Mouse (Mus musculus): Measurements from ENCODE around the gene Zc3h13.

Gene Zc3h13

GRCm38 (mm10) chr14:75323354-75323753, 39.2 kb downstream of the Zc3h13 start:
- no peak for DNase-seq (ENCODE audit: low spot score)

- DNase-seq (ENCODE audit: low spot score) = no peak
Measured at GRCm38 (mm10) chr14:75328062-75328461, 43.9 kb downstream of the Zc3h13 start.

GRCm38 (mm10) chr14:75330621-75331020, 46.4 kb downstream of the Zc3h13 start:
- DNase-seq (ENCODE audit: low spot score) = no peak

- DNase-seq (ENCODE audit: low spot score) = no peak
Measured at GRCm38 (mm10) chr14:75334321-75334720, 50.1 kb downstream of the Zc3h13 start.

DNA sequence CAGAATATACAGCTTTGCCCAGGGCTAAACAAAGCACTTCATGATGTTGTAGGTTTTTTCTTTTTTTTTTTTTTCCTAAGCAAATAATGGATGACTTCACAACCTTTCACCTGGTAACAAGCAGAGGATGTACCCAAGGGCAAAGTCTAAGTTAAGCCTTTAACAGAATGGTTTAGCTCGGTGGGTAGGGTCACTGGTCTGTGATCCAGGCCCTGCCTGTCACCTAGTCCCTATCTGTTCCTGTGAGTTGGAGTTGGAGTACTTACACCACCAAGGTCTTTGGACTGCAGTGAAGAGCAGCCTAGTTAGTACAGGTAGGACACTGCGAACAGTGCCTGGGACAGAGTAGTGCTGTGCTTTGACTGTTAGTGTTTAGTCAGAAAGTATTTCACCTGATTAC, 53.7 kb downstream of the Zc3h13 start:
- no peak for DNase-seq (ENCODE audit: low spot score)

GRCm38 (mm10) chr14:75346041-75346440, 61.9 kb downstream of the Zc3h13 start:
- no peak for DNase-seq (ENCODE audit: low spot score)

DNA sequence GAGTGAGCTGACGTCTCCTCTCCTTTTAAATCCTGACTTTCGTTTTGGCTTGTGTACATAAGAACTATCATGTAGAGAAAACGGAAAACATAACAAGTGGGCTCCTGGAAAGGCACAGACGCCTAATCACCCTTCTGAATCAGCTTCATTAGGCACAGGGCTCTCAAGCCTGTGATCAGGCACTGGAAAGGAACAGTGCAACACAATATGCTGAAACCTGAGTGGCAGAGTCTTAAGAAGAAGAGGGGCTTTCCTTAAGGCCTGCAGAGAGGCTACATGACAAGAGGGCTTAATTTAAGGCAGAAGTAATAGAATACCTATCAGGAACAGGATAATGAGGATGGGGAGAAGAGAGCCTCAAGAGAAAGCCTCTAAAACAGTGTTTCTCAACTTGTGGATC, 67.5 kb downstream of the Zc3h13 start:
- no peak for DNase-seq (ENCODE audit: low spot score)

GRCm38 (mm10) chr14:75363316-75363715, 79.1 kb downstream of the Zc3h13 start:
- no peak for DNase-seq (ENCODE audit: low spot score)

DNA sequence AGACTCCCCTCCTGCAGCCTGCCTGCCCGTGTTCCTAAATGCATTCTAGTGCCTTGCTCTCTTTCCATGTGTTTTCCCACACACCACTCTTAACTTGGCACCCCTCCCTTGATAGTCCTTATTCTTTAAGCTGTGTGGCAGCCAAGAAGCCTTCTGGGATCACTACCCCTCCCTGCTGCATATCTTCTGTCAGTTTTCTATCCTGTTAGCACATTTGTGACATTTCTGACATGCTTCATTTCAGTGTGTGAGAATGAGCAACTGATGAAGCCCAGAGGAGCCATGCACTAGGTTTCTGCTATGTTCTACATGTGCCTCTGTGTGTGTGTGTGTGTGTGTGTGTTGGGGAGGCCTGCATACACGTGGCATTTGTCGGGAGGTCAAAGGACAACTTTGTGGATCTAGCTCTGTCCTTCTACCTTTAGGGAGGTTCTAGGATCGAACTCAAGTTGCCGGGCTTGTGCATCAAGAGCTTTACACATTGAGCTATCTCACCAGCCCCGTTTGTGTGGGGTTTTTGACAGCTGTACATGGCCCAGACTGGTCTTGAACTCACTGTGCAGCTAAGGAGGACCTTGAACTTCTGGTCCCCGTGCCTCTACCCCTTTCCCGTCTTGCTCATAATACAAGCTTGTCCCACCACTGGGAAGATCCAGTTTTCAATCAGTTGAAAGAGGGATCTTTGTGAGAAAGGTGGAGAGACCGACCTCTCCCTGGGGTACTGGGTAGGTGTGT, 81.3 kb downstream of the Zc3h13 start:
- DNase-seq (ENCODE audit: low spot score) = no peak

GRCm38 (mm10) chr14:75366741-75367140, 82.6 kb downstream of the Zc3h13 start:
- no peak for DNase-seq (ENCODE audit: low spot score)

DNA sequence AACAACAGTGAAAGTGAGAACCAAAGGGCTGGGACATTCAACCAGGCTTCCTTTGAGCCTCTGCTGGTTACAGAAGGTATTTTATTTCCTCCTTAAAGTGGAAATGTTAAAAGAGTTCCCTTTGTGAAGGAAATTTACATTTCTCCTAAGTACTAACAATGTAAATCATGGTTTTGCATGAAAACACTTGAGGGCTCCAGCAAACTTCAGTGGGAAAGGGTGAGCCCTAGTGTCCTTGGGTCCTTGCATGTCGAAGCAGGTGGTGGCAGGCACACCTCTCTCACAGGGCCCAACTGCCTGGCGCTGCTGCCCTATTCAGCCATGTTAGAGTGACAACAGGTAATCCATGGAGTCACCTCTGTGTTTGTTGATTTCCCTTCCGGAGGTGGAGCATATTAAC, 83.3 kb downstream of the Zc3h13 start:
- DNase-seq (ENCODE audit: low spot score) = no peak

DNA sequence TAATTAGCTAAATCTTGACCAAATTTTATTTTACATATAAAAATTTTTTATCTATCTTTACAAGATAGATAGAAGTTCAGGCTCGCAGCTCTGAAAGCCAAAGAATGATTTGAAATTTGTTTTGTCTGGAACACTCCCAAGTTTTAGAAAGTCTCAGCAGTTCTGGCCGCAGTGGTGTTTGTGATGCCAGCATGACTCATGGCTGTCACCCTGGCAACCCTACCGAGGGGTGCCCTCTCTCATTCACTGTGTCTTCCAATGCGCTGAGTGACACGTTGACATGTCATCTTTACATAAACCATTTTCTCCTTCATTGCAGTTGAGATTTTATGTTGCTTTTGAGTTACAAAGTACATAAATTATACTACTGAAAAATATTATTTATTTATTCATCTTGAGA, 85.7 kb downstream of the Zc3h13 start:
- DNase-seq (ENCODE audit: low spot score) = no peak

DNA sequence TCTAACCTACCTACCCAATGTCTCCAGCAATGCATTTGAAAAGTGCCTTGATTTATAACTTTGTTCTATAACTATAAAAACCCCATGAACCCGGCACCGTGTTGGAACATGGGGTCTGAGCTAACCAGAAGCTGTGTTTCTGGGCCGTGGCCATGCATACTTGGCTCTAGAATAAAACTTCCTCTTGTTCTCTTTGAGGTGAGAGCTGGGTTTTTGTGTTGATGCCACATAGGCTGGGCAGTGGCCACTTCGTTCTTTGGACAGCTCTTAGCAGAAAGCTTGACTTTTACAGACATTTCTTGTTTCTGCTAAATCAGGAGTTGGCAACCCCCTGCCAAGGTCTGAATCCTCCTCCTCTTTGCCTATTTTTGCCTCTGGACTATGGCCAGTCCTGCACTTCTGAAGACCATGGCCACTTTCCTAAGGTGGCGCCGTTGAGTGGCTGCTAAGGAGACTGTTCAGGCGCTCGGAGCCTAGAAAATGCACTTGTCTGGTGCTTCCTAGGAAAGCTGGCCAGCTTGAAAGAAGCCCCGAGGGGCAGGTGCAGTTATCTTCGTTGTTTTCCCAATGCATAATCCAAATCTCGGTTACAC, 90.9 kb downstream of the Zc3h13 start:
- DNase-seq (ENCODE audit: low spot score) = no peak

- no peak for DNase-seq (ENCODE audit: low spot score)
Measured at GRCm38 (mm10) chr14:75376256-75376655, 92.1 kb downstream of the Zc3h13 start.

GRCm38 (mm10) chr14:75377612-75378011, 93.4 kb downstream of the Zc3h13 start:
- DNase-seq (ENCODE audit: low spot score) = no peak

All from ovary, postnatal 10 days (tissue).